In the genomic region with DNA sequence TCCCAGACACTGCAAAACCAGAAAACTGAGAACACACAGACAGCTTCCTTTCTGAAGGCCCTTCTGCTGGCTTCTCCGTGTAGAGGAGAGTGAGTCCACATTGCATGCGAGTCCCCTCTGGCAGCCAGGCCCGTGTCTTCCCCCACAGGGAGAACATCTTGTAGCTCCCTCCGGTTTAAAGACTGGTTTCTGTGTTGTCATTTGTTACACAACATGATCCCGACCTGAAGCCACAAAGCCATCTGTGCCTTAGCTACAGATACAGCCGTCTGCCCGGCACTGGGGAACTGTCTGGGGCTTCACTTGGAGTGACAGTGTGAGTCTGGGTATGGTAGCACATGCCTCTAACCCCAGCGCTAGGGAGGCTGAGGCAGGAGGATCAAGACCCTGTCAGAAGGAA, we compare ENCODE assay signal across 8 mouse cellular contexts. TPM values are rescaled to one million over a fixed set of nuclear protein-coding genes. Genes with fewer than 3 reads are reported as not detected.
A peak's percentile ranks its signal among the peaks of the same experiment; 100 is the strongest.
DNase-seq lines count a peak whose midpoint lies in the region; ATAC-seq lines count a peak whose summit lies in the region.
"Had no signal": no experiment of that assay in that cellular context is flagged by ENCODE, and none has a peak within 500 bp of the region (broad histone marks: within the 10 kb centered on the region; RNA-seq: fewer than 3 reads in every experiment).

No protein-coding gene starts in this region.

- ATAC-seq in megakaryocyte, adult 5-6 weeks (ENCODE audit: poor library complexity, severe bottlenecking): peak; percentile 50

- H3K27ac ChIP-seq in embryonic facial prominence, embryonic 10.5 days (replicated peaks): peak overlapping the region; percentile 66; the same call in 1 of the 2 replicates
- H3K27ac ChIP-seq: liver, embryonic 14.5 days had no signal

- WGBS in embryonic facial prominence, embryonic 10.5 days: 71% methylated on average over 8 of the region's 8 CpGs

- no peaks in the 10 kb centered on the region for H3K27me3 ChIP-seq in embryonic facial prominence, embryonic 10.5 days (replicated peaks; ENCODE audit: low read depth, poor library complexity, severe bottlenecking)

- no peak overlapping the region for H3K4me3 ChIP-seq in embryonic facial prominence, embryonic 10.5 days

- H3K9me3 ChIP-seq in embryonic facial prominence, embryonic 10.5 days: no peaks in the 10 kb centered on the region

- no peaks in the 10 kb centered on the region for H3K36me3 ChIP-seq in embryonic facial prominence, embryonic 10.5 days (replicated peaks)

- DNase-seq in right cerebral cortex, postnatal 14 days: peak; percentile 21
- DNase-seq in right cerebral cortex, postnatal 4 days: no peak
- DNase-seq in embryonic facial prominence, embryonic 10.5 days (ENCODE audit: low spot score): no peak
- DNase-seq in embryo, embryonic 10 days (ENCODE audit: low spot score): no peak
- DNase-seq in adrenal gland, adult 18-20 months (ENCODE audit: low spot score in 2 of 2): no peak
- DNase-seq in kidney, postnatal 4 days: no peak

- peaks cover 83% of the 10 kb centered on the region for H3K4me1 ChIP-seq in embryonic facial prominence, embryonic 10.5 days

RNA-seq across cellular contexts. Expression of gene Abhd2, which starts 42.1 kb away (rescaled TPM):
- 8.7 TPM in 2 replicates for polyA plus RNA-seq in embryonic facial prominence, embryonic 10.5 days (2016; fragmentation: Nextera tagmentation; extraction: Ambion mirVana)
- total RNA-seq in megakaryocyte, adult 5-6 weeks (2015): 41.5 and 45.2 TPM in 2 replicates
- 26.3 and 28.5 TPM in 2 replicates for total RNA-seq in megakaryocyte, adult 5-6 weeks (2017)
- total RNA-seq in adrenal gland, adult 18-20 months (2021): 1,000 to 10,000 TPM; 1,132 to 1,460 TPM

Comparison
In these comparisons a context has a peak if more than half of its experiments do, and no peak if none do; other contexts are left out.
1. RNA of gene Abhd2, which starts 42.1 kb away (total RNA-seq): 1,132 to 1,460 TPM in adrenal gland, adult 18-20 months; 26.3 to 45.2 TPM in megakaryocyte, adult 5-6 weeks; every median in the first group is over 10 times any median in the second.